Mouse (Mus musculus) T-helper 2 cell (primary cell): ENCODE data around the gene Vmn2r29.
"Not testable (repeated sequence)": the region's sequence is repeated elsewhere in the genome, so short reads cannot be mapped to it uniquely, and the experiment has no call there.

ENCODE experiments used
- in situ Hi-C: fragments of 300-600 bp; cut with MboI, MseI; formaldehyde crosslinking; loops from one replicate; pipeline ENCODE4 v1.15.1; 2025; ENCODE audit warnings: high pct_unique_total_duplicates

The Vmn2r29 gene

DNA sequence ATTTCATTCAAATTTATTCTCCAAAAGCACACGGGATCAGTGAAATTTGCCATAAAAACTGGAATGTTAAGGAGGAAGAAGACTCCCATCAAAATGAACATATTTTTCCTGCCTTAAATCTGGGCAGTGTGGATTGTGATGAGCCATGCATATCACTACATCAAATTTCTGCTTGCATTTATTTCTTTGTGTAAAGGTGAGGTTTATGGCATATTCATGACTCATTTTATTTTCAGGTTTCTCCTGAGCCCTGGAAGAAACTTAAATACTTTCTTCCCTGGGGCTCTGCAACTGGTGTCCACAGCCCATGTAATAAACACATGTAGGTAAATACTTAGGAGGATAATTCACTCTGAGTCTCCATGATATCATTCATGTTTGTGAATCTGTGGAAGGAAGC, at the start of gene Vmn2r29:
Gene Vmn2r29 (minus strand): TSS at position 101 of the 400 bp plus-strand sequence.
- in situ Hi-C loops = loop anchor here (25.0 kb wide), 1 partner anchor 715 kb away; no protein-coding TSS in a partner anchor

DNA sequence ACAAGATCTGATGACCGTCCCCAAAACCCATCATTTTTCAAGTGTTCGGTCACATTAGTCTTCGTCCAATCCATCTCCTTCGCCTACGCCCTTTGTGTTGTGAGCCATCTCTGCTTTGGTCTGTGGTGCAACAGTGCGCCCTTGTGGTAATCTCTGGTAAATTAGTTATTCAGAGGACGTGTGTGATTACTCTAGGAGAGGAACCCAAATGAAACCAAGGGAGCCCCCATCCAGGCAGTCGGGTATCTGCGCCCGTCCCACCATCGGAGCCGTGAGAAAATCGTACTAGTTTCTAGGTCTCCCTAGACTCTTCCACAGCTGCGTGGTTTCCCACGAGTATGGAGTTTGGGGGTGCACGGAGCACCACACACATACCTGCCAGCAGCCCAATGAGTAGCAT, 48.5 kb upstream of the Vmn2r29 start:
- in situ Hi-C loops = loop anchor here (5.0 to 25.0 kb wide), 5 partner anchors 101 to 1133 kb away; partner anchors contain the start of genes Zfp444, Zfp667, Zfp78 and Zfp787

DNA sequence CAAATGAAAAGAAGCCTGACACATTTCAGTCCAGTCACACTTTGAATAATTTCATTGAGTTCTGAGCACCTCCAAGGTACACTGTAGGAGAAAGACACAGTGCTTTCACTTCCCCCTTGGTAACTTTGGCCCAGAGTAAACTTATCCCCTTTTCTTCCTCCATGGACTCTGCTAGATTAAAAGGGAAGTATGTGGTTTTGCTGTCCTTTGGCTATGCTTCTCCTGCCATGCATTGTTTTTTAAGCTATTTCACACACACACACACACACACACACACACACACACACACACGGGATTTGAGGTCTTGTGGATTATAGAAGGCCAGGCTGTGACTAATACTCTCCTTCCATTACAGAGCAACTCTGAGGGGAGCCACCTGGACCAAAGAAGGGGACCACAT, 34.3 kb upstream of the Vmn2r29 start:
- in situ Hi-C loops = loop anchor here (25.0 kb wide), 2 partner anchors 919 to 1119 kb away; partner anchors contain the start of genes Zfp444, Zfp78 and Zfp787

- in situ Hi-C loops = loop anchor here (25.0 kb wide), 2 partner anchors 916 to 1116 kb away; partner anchors contain the start of genes Zfp444, Zfp78 and Zfp787
Observed at GRCm38 (mm10) chr7:7277966-7278567, 30.9 kb upstream of the Vmn2r29 start, which contains the start of gene Gm45844. Gm45844 (minus strand) TSS chr7:7278289.

DNA sequence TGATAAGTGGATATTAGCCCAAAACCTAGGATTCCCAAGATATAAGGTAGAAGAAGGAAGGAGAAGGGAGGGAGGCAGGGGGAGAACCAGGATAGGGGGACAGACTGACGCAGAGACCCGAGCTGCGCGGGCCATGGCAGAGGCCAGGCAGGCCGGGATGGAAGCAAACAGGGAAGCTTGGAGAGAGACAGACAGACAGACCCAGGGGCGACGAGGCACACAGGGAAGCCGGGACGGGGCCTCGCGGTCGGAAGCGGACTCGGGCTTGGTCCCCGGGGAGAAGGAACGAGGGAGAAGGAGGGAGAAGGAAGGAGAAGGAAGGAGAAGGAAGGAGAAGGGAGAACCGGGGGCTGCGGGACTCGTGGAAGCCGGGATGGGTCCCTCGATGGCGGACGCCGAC, 30.4 kb upstream of the Vmn2r29 start:
- in situ Hi-C loops = loop anchor here (25.0 kb wide), 2 partner anchors 915 to 1115 kb away; partner anchors contain the start of genes Zfp444, Zfp78 and Zfp787

GRCm38 (mm10) chr7:7209313-7210151, 37.6 kb downstream of the Vmn2r29 start, which contains the start of gene Zfp772:
Zfp772 (minus strand) TSS chr7:7209998.
- in situ Hi-C loops = not testable (repeated sequence)

- in situ Hi-C loops = no loop called here
Observed at GRCm38 (mm10) chr7:7188191-7188942, 58.8 kb downstream of the Vmn2r29 start.

DNA sequence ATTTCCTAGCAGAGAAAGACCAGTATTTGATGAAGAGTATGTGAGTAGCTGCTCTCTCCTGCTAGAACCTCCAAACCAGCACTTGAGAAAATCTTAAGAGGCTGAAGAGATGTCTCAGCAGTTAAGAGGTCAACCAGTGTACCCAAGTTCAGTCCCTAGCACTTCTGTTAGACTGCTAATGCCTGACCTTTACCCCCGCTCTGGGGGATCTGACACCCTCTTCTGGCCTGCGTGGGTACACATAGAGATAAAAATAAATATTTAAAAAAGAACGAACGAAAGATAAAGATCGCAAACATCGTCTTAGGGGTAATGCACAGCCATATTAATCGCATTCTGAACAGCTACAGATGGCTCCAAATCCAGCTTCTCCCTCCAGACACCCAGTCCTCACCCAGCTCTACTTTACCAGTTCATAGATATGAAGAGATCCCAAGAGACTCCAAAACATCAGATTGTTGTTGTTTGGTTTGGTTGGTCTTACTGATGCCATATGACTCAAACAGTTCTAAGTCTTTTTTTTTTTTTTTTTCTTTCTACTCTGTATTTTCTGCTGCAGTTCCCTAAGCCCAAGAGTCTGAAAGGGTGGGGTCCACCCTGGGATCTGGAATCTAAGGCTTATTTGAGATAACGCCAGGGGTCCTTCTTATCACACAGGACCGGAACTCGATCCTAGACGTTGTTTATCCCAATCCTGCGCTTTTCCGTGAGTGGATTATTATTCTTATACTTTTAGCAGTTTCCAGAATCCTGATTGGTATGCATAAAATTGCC, 59.5 kb downstream of the Vmn2r29 start:
- in situ Hi-C loops = no loop called here

DNA sequence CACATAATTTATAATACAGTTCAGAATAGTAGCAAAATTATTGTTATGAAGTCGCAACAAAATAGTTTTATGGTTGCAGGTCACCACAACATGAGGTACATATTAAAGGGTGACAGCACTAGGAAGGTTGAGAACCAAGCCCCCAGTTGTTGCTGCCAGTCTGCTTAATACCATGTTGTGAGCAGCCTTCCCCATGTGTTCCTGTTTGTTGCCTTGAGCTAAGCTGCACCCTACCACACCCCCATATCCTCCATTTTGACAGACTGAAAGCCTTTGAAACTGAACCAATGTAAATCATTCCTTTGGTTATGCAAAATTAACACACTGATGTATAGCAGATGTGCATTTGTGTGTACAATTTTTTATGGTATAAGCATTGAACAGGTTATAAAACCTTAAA, 61.2 kb downstream of the Vmn2r29 start:
- in situ Hi-C loops = no loop called here
